Mouse (Mus musculus): Measurements from ENCODE around the gene Plcg2. TPM values are rescaled to one million over a fixed set of nuclear protein-coding genes. Genes with fewer than 3 reads are reported as not detected.
A peak's percentile ranks its signal among the peaks of the same experiment; 100 is the strongest.

Plcg2 gene
- polyA plus RNA-seq, 1 experiment from 2014 or later: 3.8 TPM

DNA sequence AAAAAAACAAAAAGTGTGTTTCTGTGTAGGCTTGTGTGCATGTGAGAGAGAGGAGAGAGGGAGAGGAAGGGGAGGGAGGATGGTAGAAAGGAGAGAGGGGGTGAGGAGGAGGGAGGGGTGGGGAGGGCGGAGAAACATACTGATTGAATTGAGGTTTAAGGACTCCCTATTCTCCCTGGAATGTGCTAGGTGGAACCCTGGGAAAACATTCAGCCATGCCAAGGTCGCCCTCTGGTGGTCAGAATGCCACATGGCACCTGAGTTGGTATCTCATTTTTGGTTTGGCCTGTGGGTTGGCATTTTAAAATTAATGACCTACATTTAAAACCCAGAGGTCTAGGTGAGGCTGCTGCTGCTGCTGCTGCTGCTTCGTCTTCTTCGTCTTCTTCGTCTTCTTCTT, 71.3 kb downstream of the Plcg2 start:
- peak; percentile 65 for DNase-seq (ENCODE audit: low spot score)
- Histone ChIP-seq H3K9me3 (replicated peaks) (no peaks in the 10 kb centered on the region), H3K36me3 (no peaks in the 10 kb centered on the region), H3K4me3 (no peak overlapping the region), H3K27me3 (ENCODE audit: low read depth, poor library complexity, severe bottlenecking) (no peaks in the 10 kb centered on the region), H3K27ac (replicated peaks) (no peak overlapping the region), H3K4me1 (no peaks in the 10 kb centered on the region)
- 38% methylated on average over 5 of the region's 5 CpGs for WGBS

DNA sequence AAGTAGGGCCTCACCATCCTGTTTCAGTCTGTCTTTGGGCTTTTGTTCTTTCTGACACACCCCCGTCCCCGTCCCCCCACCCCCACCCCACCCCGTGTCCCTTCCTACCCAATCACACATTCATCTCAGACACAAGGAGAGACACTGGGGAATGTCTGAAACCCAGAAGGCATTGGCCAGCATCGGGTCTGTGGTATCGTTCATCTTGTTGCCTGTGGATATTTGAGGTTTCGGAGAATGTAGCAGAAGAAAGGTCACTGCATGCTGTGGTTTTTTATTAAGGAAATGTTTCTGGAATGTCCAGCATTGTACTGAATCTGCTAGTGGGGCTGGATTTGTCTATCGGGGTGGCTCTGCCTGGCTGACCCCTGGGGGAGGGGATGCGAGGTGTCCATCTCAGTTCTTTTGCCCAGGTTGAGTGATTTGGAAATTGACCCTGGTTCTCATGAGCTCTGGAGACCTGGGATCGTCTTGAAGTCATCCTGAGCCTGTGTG, 78.2 kb downstream of the Plcg2 start:
- H3K9me3 ChIP-seq (replicated peaks): no peaks in the 10 kb centered on the region
- H3K27ac ChIP-seq (replicated peaks): no peak overlapping the region
- H3K4me3 ChIP-seq: no peak overlapping the region
- peaks cover 10% of the 10 kb centered on the region for H3K4me1 ChIP-seq
- H3K36me3 ChIP-seq: no peaks in the 10 kb centered on the region
- H3K27me3 ChIP-seq (ENCODE audit: low read depth, poor library complexity, severe bottlenecking): no peaks in the 10 kb centered on the region
- DNase-seq (ENCODE audit: low spot score): no peak
- WGBS: 77% methylated on average over 9 of the region's 9 CpGs

GRCm38 (mm10) chr8:117577059-117577458, 79.0 kb downstream of the Plcg2 start:
- H3K4me3 ChIP-seq: no peak overlapping the region
- no peaks in the 10 kb centered on the region for H3K36me3 ChIP-seq
- H3K4me1 ChIP-seq: peaks cover 10% of the 10 kb centered on the region
- WGBS: 87% methylated on average over 6 of the region's 6 CpGs
- no peaks in the 10 kb centered on the region for H3K27me3 ChIP-seq (ENCODE audit: low read depth, poor library complexity, severe bottlenecking)
- no peak for DNase-seq (ENCODE audit: low spot score)
- no peaks in the 10 kb centered on the region for H3K9me3 ChIP-seq (replicated peaks)
- no peak overlapping the region for H3K27ac ChIP-seq (replicated peaks)

- no peaks in the 10 kb centered on the region for H3K36me3 ChIP-seq
- H3K9me3 ChIP-seq (replicated peaks): no peaks in the 10 kb centered on the region
- 56% methylated on average over 10 of the region's 10 CpGs for WGBS
- no peaks in the 10 kb centered on the region for H3K27me3 ChIP-seq (ENCODE audit: low read depth, poor library complexity, severe bottlenecking)
- H3K4me1 ChIP-seq: peaks cover 10% of the 10 kb centered on the region
- no peak overlapping the region for H3K27ac ChIP-seq (replicated peaks)
- DNase-seq (ENCODE audit: low spot score): no peak
- no peak overlapping the region for H3K4me3 ChIP-seq
These were observed 79.8 kb downstream of the Plcg2 start for GRCm38 (mm10) chr8:117577883-117578282.

DNA sequence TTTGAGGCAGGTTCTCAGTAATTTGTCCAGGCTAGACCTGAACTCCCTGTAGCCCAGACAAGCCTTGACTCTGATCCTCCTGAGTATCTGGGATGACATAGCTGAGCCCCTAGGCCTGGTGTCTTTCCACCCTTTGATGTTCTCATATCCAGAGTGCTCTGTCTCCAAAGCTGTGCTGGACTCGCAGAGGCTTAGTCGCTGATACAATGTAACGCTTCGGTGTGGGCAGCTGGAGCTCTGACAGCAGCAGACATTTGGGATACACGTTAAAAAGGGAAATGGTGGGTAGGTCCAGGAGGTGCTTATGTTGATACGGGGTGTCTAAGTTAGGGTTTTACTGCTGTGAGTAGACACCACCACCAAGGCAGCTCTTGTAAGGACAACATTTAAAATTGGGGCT, 80.8 kb downstream of the Plcg2 start:
- DNase-seq (ENCODE audit: low spot score): no peak
- Histone ChIP-seq H3K36me3 (no peaks in the 10 kb centered on the region), H3K9me3 (replicated peaks) (no peaks in the 10 kb centered on the region), H3K27me3 (ENCODE audit: low read depth, poor library complexity, severe bottlenecking) (no peaks in the 10 kb centered on the region), H3K27ac (replicated peaks) (no peak overlapping the region), H3K4me1 (peaks cover 10% of the 10 kb centered on the region), H3K4me3 (no peak overlapping the region)
- WGBS: 91% methylated on average over 6 of the region's 6 CpGs

- H3K4me1 ChIP-seq: no peaks in the 10 kb centered on the region
- no peaks in the 10 kb centered on the region for H3K27me3 ChIP-seq (ENCODE audit: low read depth, poor library complexity, severe bottlenecking)
- no peak for DNase-seq (ENCODE audit: low spot score)
- H3K36me3 ChIP-seq: no peaks in the 10 kb centered on the region
- no peaks in the 10 kb centered on the region for H3K9me3 ChIP-seq (replicated peaks)
- H3K27ac ChIP-seq (replicated peaks): no peak overlapping the region
- H3K4me3 ChIP-seq: no peak overlapping the region
- WGBS: 89% methylated on average over 5 of the region's 5 CpGs
These were observed 95.8 kb downstream of the Plcg2 start for GRCm38 (mm10) chr8:117593862-117594261.

DNA sequence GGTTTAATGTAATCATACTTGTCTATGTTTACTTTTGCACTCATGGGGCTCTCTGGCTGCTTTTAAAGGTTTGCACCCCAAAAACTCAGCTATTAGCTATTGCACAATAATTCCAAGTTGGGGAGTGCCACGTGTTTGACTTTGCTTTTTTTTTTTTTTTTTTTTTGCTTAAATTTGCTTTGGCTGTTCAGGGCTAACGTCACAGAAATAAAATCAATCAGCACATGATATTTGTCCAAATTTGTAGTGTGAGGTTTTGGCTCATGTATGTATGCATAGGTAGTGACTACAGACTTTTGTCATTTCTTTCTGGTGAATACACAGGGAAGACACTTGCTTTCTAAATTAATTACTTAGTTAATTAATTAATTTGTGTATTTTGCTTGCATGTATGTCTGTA, 96.9 kb downstream of the Plcg2 start:
- no peak overlapping the region for H3K4me3 ChIP-seq
- no peaks in the 10 kb centered on the region for H3K4me1 ChIP-seq
- no peaks in the 10 kb centered on the region for H3K36me3 ChIP-seq
- no peaks in the 10 kb centered on the region for H3K27me3 ChIP-seq (ENCODE audit: low read depth, poor library complexity, severe bottlenecking)
- no peak for DNase-seq (ENCODE audit: low spot score)
- no peak overlapping the region for H3K27ac ChIP-seq (replicated peaks)
- 81% methylated on average over 2 of the region's 2 CpGs for WGBS
- no peaks in the 10 kb centered on the region for H3K9me3 ChIP-seq (replicated peaks)

GRCm38 (mm10) chr8:117596777-117597176, 98.7 kb downstream of the Plcg2 start:
- DNase-seq (ENCODE audit: low spot score): no peak
- H3K36me3 ChIP-seq: no peaks in the 10 kb centered on the region
- WGBS: 90% methylated on average over 5 of the region's 5 CpGs

DNA sequence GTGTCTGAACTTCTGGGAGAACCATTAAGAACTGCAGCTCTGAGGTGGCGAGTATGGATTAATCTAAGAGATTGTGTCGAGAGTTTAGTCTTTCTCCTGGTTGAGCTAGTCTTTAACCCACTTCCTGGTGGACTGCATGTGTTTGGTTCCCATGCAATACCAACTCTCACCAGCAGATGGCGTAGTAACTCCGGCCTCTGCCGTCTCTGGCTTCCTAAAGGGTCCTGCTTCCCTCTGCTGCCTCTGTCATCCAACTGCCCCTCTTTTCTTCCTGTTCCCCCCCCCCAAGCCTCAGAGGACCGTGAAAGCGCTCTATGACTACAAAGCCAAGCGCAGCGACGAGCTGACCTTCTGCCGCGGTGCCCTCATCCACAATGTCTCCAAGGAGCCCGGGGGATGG, 102.7 kb downstream of the Plcg2 start:
- H3K27me3 ChIP-seq (ENCODE audit: low read depth, poor library complexity, severe bottlenecking): no peaks in the 10 kb centered on the region
- WGBS: 78% methylated on average over 13 of the region's 13 CpGs
- no peak overlapping the region for H3K27ac ChIP-seq (replicated peaks)
- no peaks in the 10 kb centered on the region for H3K4me1 ChIP-seq
- DNase-seq (ENCODE audit: low spot score): peak; percentile 44
- peaks cover 10% of the 10 kb centered on the region; the same call in 1 of the 2 replicates for H3K9me3 ChIP-seq (replicated peaks)
- no peak overlapping the region for H3K4me3 ChIP-seq
- H3K36me3 ChIP-seq: no peaks in the 10 kb centered on the region

More at GRCm38 (mm10) chr8:117596777-117597176, 98.7 kb downstream of the Plcg2 start:
- Histone ChIP-seq H3K27ac (replicated peaks) (no peak overlapping the region), H3K27me3 (ENCODE audit: low read depth, poor library complexity, severe bottlenecking) (no peaks in the 10 kb centered on the region), H3K9me3 (replicated peaks) (no peaks in the 10 kb centered on the region), H3K4me3 (no peak overlapping the region), H3K4me1 (no peaks in the 10 kb centered on the region)

- Histone ChIP-seq H3K9me3 (replicated peaks) (peaks cover 10% of the 10 kb centered on the region; the same call in 1 of the 2 replicates), H3K36me3 (no peaks in the 10 kb centered on the region), H3K27me3 (ENCODE audit: low read depth, poor library complexity, severe bottlenecking) (no peaks in the 10 kb centered on the region), H3K4me1 (no peaks in the 10 kb centered on the region), H3K27ac (replicated peaks) (no peak overlapping the region), H3K4me3 (no peak overlapping the region)
- 91% methylated on average over 12 of the region's 12 CpGs for WGBS
- DNase-seq (ENCODE audit: low spot score): no peak
These were observed 106.0 kb downstream of the Plcg2 start for GRCm38 (mm10) chr8:117604101-117604500.

GRCm38 (mm10) chr8:117604671-117605070, 106.6 kb downstream of the Plcg2 start:
- H3K4me3 ChIP-seq: no peak overlapping the region
- H3K9me3 ChIP-seq (replicated peaks): peaks cover 10% of the 10 kb centered on the region; the same call in 1 of the 2 replicates
- no peak for DNase-seq (ENCODE audit: low spot score)
- 90% methylated on average over 14 of the region's 14 CpGs for whole genome bisulfite sequencing
- no peaks in the 10 kb centered on the region for H3K27me3 ChIP-seq (ENCODE audit: low read depth, poor library complexity, severe bottlenecking)
- no peaks in the 10 kb centered on the region for H3K36me3 ChIP-seq
- no peaks in the 10 kb centered on the region for H3K4me1 ChIP-seq
- H3K27ac ChIP-seq (replicated peaks): no peak overlapping the region

DNA sequence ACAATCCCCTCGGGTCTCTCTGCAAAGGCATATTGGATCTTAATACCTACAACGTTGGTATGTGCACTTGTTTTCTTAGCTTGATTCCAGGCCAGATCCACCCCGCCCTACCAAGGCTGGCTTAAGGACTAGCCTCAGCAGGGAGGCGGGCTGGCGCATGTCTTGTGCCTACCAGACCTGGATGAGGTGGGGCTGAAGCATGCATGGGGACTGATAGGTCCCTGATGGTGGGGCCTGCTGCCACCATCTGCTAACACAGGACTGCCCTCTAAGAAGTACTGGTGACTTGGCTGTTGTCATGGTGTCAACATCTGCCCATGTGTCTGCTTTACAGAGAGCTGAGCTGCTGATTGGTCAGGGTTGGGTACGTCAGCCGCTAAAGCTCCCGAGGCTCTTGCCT, 107.1 kb downstream of the Plcg2 start:
- Histone ChIP-seq H3K4me1 (no peaks in the 10 kb centered on the region), H3K27ac (replicated peaks) (no peak overlapping the region), H3K36me3 (no peaks in the 10 kb centered on the region), H3K9me3 (replicated peaks) (peaks cover 10% of the 10 kb centered on the region; the same call in 1 of the 2 replicates), H3K4me3 (no peak overlapping the region), H3K27me3 (ENCODE audit: low read depth, poor library complexity, severe bottlenecking) (no peaks in the 10 kb centered on the region)
- 89% methylated on average over 8 of the region's 8 CpGs for WGBS
- DNase-seq (ENCODE audit: low spot score): no peak

DNA sequence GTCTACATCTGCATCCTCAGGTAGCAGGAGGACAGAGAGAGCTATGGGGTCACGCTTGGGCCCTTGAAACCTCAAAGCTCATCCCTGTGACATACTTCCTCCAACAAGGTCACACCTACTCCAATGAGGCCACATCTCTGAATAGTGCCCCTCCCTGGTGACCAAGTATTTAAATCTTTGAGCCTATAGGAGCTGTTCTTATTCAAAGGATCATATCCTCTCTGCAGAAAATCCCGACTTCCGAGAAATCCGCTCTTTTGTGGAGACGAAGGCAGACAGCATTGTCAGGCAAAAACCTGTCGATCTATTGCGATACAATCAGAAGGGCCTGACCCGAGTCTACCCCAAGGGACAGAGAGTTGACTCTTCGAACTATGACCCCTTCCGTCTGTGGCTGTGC, 112.4 kb downstream of the Plcg2 start:
- H3K9me3 ChIP-seq (replicated peaks): peaks cover 5% of the 10 kb centered on the region; the same call in 1 of the 2 replicates
- no peaks in the 10 kb centered on the region for H3K27me3 ChIP-seq (ENCODE audit: low read depth, poor library complexity, severe bottlenecking)
- no peak for DNase-seq (ENCODE audit: low spot score)
- no peaks in the 10 kb centered on the region for H3K4me1 ChIP-seq
- H3K36me3 ChIP-seq: no peaks in the 10 kb centered on the region
- H3K27ac ChIP-seq (replicated peaks): no peak overlapping the region
- H3K4me3 ChIP-seq: no peak overlapping the region
- WGBS: 92% methylated on average over 10 of the region's 10 CpGs

DNA sequence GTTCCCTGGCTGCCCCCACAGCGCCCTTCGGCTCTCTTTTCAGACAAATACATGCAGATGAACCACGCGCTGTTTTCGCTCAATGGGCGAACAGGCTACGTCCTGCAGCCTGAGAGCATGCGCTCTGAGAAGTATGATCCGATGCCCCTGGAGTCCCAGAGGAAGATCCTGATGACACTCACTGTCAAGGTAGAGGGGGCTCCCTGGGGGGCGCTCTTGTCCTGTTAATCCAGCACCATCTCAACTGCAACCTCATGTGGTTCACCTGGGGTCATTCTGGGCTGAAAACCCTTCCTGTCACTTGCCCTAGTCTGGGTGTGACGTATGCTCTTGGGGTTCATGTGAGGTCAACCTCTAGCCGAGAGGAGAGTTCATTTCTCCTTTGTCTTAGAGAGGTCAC, 114.8 kb downstream of the Plcg2 start:
- WGBS: 91% methylated on average over 12 of the region's 12 CpGs
- Histone ChIP-seq H3K27me3 (ENCODE audit: low read depth, poor library complexity, severe bottlenecking) (no peaks in the 10 kb centered on the region), H3K4me3 (no peak overlapping the region), H3K4me1 (no peaks in the 10 kb centered on the region), H3K36me3 (no peaks in the 10 kb centered on the region), H3K27ac (replicated peaks) (no peak overlapping the region), H3K9me3 (replicated peaks) (peaks cover 13% of the 10 kb centered on the region)
- DNase-seq (ENCODE audit: low spot score): no peak
